Mouse (Mus musculus) cerebellum, adult 2 months (tissue): ENCODE measurements around the gene Pcnx4.

Experiments
- CTCF ChIP-seq: fragments of 200-500 bp; IDR thresholded peaks from 2 replicates; pipeline ENCODE4 v1.5.1; 2011; ENCODE audit warnings: low read depth, mild to moderate bottlenecking, control low read depth, low read length, moderate library complexity, borderline replicate concordance; ENCODE audit not compliant: insufficient read depth
- POLR2A ChIP-seq: fragments of 200-500 bp; IDR thresholded peaks from 2 replicates; pipeline ENCODE4 v1.6.1; 2011; ENCODE audit warnings: low read length, control low read depth, borderline replicate concordance; ENCODE audit not compliant: insufficient read depth

DNA sequence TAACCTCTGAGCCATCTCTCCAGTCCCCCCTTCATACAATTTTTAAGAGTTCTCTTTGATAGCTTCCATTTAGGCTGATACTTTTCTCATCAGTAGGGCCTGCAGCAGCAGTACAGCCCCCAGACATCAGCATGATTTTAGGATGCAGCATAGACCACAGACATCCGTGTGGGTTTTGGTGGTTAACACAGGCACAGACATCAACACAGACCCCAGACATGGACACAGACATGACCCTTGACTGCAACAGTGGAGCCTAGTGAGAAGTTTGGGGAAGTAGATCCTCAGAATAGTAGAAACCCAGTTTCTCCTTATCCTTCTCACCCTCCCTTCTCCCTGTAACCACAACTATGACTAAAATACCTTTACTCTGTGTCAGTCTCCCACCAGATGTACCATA lies 49.2 kb downstream of the Pcnx4 start:
- no peak for TF ChIP-seq CTCF
- no peak for TF ChIP-seq POLR2A
